Mouse (Mus musculus) CH12F3 (cell line): ENCODE data around the gene Pde4d.

Experiments used
- in situ Hi-C: fragments of 300-500 bp; cut with MboI; formaldehyde crosslinking; loops from 2 replicates; pipeline ENCODE4 v1.14.3; 2020; ENCODE audit warnings: low sequenced_read_pairs

Pde4d gene

DNA sequence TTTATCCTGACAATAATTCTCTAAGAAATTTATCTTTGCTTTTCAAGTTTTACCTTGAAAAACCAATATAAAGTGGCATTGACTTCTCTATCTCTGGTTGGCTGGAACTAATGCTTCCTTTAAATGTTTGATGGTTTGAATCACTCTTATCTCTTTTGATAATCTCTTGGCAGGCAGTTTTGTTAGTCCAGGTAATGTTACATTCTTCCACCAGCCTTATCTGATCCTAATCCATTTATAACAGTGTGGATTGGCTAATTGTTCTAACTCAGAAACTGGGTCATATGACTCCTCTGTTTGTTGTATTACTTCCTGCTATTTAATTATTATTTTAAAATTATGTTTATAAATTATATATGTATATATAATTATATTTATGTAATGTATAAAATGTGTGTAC is 105.2 kb downstream of the Pde4d start:
- in situ Hi-C loops = no loop called here

DNA sequence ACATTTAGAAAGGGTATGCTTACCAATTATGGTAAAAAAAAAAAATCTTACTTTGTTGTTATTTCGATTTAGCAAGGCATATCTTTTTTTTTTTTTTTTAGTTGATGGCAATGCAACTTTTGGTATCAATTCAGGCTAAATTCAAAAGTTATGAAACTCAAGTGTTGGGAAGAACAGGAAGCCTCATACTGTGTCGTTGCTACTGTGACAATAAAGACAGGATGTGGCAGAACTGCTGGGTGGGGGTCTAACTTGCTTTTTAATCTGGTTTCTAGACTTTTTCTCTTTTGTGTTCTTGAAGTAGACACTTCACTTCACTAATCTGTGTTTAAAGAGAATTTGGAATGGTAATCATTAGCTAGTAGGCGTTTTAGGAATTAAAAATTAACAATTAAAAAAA is 147.2 kb downstream of the Pde4d start:
- in situ Hi-C loops = no loop called here

DNA sequence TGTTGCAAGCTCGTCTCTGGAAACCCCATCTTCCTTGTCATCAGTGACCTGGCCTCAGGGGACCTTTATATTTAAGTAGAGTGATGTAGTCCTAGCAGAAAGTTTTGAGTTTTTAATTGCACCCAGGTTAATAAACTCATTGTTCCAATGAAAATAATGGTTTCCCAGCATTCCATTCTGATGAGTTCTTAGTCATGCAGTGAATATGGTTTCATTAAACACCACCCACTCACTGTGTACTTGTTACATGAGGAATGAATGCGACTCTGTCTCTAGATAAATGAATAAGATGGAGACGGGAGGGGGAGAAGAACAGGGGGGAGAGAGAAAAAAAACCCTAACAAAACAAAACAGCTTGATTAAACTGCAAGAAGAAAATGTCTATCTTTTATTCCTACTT is 148.9 kb downstream of the Pde4d start:
- in situ Hi-C loops = no loop called here

DNA sequence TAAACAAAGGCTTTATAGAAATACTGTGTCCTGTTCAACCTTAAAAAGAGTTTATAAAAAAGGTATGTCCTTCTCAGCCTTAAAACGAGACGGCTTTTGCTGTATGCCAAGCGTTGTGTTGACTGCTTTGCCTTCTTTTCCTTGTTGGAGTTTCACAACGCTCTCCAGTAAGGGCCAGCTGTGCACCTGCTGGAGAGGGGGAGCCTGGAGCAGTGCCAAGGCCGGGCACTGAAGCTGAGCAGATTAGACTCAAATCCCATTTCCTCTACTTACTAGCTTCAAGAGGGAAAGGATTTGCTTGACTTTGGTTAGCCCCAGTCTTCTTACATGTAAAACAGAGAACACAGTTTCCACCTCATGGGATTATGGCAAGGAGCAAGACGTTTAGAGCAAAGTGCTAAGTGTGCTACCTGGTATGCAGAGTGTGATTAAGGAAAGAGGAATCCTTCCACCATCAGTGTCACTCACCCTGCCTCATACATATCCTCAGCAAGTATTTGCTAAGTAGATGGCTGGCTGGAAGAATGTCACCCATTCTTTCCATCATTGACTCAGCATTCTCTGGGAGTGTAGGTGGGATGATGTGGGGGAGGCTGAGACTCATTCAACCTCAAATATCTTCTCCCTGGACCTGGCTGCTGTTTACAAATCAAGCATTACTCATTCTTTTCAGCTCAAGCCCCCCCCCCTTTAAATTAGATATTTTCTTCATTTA is 149.6 kb downstream of the Pde4d start:
- in situ Hi-C loops = no loop called here

DNA sequence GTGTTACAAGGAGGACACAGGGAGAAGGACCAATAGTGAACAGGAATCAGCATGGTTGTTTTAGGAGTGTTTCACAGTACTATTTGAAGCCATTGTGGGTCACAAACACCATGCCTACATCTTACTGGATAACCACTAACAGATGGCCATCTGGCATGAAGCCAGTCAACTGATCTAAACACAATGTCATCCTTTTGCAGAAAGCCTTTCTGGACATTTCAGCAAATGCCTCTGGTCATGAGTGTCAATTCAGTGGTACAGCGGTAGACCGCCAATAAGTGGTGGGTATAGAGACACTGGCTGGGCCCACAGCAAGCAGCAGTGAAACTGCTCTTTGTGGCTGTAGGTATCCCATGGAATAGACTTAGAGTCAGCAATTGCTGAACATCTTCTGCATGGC is 151.3 kb downstream of the Pde4d start:
- in situ Hi-C loops = no loop called here

DNA sequence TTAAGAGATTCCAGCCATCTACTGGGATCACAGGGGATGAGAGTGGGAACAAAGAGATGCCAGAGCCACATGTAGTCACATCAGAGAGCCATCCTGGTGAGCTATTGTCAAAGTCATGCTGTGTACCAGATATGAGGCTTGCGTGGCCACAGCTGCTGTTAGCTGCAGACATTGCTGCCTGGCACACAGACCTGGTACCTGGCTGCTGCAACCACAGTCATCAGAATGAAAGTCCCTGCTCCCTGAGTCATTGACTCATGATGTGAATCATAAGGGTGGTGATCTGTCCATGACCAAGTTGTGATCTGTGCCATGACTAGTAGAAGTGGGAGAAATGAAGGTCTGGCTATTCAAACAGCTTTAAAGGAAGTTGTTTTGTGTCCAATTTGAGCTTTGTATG is 153.8 kb downstream of the Pde4d start:
- in situ Hi-C loops = no loop called here

DNA sequence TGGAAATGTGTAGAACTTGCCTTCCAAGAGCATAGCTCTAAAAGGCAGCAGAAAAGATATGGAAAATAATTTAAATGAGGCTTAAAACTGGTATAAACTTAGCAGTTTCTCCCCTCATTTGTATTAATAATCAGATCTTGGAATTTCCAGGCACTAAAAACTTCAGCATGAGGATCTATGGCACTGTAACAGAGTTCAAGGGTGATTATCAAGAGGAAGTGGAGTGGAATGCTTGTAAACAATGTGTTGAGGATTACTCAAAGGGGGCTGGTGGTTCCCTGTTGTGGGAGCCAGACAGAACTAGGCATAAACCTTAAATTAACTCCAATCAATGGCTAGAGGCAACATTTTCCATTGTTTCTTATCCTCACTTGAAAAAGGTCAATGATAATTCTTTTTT is 154.5 kb downstream of the Pde4d start:
- in situ Hi-C loops = no loop called here

DNA sequence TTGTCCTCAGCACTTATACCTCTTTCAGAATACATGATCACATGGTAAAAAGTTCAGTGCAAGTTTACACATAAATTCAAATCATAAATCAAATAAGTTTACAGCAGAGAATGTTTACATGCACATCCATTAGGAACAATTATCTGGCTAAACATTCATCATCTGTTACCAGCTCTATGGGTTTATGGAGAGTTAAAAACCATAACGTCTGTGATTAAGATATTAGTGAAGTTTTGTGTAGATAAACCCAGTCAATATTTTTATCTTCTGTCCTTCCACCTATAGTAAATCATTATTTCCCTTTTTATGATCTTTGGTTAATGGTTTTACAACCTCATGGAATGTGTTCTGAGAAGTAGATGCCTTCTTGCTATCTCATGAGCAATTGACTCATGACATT is 168.5 kb downstream of the Pde4d start:
- in situ Hi-C loops = no loop called here

DNA sequence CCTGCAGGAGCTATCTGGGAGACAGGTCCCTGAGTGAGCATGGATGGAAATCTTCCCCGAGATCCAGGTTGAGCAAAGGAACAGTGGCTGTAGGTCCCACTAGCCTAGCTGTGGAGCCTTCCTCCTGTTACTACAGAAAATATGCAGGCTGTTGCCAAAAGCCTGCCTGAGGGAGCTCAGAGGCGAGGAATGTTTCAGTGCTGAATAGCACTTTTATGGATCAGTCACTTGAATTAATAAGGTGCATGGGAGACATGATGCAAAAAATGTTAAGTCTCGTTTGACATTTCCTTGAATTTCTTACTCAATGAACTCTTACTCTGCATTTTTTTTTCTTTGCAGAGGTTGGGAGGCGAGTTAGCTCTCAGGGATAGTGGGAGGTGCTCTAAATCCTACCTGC is 172.9 kb downstream of the Pde4d start:
- in situ Hi-C loops = no loop called here

DNA sequence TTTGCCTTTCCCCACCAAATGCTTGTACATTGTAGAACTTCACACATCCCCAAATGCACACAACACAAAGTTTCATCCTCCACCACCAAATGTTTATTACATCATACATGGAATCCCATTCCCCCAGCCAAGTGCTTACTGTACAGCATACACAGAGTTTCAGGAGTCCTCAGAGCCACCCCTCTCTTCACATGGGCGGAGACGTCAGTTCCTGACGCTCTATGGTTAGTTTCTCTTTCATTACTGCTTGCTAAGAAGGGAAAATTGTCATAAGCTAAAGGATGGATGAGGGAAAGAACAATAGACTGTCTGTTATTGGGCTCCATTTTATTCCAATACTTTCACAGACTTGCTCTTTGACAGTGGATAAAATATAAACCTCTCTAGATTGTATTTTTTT is 174.2 kb downstream of the Pde4d start:
- in situ Hi-C loops = no loop called here

DNA sequence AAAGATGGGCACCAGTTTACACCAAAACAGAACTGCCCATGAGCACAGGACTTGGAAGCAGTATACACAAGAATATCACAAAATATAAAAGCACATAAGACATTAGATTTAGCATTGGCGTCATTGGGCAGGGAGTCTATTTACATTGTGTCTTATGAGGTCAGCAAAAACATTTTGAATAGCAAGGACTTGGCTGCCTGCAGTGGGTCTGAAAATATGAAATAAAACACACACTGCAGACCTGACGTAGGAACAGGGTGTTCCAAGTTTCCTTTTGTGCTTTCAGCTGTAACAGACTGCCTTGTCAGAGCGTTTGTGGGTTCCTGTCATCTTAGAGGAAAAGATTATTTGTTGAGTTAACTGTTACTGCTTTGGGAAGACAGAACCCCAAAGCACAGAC is 176.4 kb downstream of the Pde4d start:
- in situ Hi-C loops = no loop called here

DNA sequence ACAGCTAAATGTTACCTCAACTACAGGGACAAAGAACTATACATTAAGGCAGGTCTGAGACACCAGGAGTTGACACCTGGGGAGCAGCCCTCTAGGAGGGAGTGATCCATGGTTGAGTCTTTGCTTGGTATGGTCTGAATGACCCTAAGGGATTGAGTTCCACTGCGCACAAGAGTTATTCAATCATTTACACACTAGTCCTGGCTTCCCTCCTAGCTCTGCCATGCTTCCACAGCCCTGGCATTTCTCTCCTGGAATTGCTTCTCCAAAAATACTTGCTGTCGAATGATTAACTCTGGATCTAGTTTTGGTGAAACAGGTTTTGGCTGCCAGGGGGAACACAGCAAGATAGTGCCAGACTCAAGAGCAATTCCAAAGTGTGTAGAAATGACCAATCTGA is 178.8 kb downstream of the Pde4d start:
- in situ Hi-C loops = no loop called here

DNA sequence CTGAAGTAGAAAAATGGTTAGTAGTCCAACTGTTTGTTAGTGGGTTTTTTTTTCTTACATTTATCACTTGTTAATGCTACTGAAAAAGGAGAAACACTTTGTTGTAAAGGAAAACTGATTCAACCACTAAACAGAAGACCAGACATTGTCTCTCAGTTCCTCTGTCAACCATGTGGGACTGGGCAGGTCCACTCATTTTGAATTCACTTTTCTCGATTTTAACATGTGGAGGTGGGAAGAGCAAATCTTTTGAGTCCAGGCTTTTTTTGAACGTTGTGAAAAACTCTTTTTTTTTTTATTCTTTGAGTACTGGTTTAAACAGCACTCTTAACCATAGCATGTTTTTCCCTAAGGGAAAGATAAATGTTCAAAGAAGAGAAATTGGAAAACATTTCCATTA is 180.8 kb downstream of the Pde4d start:
- in situ Hi-C loops = no loop called here

DNA sequence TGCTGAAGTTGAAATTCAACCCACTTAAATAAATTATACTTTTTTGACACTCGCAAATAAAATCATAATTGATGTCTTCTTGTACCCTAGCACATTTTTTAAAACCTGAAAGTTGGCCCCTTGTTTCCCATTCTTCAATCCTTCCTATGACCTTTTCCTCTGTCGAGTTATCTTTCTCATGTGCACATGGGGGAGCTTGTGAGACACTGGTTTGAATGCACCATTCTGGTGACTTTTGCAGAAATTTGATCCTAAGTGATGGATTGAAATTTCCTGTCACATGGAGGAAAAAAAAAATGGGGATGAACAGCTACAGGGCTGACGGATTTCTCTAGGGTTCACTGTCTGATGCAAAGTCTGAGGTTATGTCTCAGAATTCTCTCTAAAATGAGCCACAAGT is 181.5 kb downstream of the Pde4d start:
- in situ Hi-C loops = no loop called here

DNA sequence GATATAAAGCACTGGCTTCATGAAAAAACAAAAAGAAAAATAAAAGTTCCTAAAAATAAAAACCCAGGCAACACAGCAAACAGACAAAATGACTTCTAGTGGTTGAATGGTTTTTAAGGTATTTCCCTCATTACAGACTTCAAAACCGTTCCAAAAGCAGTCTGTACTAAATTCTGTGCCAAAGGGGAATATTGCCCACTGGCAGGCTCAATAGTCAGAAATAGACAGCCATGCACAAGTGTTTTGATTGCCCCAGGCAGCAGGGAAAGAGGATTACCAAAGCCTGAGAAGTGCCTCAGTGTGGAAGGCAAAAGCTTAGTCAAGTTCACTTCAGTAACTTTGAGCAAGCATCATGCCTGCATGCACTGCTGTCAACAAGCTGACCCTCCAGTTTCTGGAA is 186.8 kb downstream of the Pde4d start:
- in situ Hi-C loops = no loop called here

DNA sequence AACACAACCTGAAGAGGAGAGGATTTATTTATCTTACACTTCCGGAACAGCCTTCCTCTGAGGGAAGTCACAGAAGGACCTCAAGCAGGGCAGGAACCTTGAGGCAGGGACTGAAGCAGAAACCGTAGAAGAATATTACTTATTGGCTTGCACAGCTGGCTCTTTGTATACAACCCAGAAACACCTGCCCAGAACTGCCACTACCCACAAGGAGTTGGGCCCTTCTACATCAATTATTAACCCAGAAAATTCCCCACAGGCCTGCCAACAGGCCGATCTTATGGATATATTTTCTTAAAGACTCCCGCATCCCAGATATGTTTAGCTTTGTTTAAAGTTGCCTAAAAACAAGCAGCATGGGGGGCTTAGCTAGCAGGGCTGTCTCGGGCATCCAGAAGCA is 192.5 kb downstream of the Pde4d start:
- in situ Hi-C loops = no loop called here

DNA sequence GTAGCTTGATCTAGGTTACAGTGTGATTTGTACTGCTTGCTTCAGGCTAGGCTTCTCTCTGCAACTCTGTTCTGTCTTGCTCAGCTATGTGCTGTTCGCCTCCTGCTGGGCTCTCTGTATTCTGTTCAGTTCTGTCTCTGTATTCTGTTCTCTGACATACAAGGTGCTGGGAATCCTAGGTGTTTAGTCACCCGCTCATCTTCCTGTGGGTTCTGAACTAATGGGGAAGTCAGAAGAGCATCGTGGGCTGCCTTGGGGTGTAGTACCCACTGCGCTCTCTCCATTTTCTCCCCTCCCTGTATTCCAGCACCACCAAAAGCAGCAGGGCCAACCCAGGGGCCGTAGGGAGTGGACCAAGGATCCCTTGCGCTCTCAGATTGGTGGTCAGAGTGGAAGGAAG is 197.1 kb downstream of the Pde4d start:
- in situ Hi-C loops = no loop called here

DNA sequence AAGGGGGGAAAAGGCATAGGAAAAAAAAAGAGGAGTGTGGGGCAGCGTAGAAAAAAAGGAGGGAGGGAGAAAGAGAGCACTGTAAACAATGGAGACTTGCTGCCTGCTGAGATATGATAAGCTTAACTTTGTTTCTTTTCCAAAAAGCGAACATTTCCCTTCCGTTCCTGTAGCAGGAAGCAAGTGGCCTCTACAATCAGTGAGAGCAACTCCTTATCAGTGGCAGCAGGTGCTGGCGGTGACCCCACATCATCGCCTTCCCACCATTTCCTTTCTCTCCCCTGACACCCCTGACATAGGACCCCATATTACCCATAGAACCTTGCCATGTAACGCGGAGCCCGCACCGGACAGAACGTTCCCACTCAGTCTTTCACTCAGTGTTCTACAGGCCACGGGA is 197.5 kb downstream of the Pde4d start:
- in situ Hi-C loops = no loop called here

DNA sequence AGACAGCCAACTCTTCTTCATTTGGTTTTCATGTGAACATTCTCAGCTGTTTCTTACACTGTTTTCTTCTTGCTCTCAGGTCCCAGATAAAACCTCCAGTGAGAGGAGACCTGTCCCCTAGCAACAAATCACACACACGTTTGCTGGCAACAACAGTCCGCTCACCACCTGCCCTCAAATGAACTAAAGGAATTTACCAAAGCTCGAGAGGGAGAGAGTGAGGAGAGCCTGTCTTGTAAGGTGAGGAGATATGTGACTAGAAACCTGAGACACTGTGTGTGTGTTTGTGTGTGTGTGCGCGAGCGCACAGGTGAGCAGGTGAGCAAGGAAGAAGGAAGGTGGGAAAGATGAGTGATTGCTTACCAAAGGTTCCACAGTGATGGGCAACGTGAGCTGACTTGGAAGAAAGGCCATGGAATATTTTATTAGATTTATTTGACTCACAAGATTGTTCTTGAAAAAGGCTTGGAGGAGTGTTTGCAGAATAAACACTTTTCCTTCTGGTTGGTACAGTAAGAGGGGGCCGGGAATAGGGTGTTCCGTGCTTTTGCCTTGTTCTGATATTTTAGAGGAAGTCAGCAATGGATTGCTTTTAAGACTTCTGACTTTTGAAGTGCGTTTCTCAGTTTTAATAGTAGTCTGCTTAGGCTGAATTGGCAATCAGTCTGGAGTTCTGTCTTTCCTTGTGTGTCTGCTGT is 204.4 kb downstream of the Pde4d start:
- in situ Hi-C loops = no loop called here

DNA sequence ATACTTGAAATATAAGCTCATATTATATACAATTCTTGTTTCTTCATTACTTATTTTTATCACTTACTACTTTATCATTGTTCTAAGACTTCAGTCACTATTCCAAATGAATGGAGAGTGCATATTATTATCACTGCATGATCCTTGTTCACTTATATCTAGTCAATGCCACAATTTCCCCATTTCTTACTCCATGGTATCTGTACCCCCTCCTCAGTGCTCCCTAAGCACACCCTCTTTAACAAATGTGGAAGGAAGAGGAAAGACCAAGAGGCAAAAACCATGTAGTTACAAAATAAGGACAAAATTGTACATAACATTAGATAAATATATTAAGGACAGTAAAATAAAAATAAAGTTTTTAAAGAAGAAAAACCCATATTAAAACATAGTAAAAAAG is 216.8 kb downstream of the Pde4d start:
- in situ Hi-C loops = no loop called here

DNA sequence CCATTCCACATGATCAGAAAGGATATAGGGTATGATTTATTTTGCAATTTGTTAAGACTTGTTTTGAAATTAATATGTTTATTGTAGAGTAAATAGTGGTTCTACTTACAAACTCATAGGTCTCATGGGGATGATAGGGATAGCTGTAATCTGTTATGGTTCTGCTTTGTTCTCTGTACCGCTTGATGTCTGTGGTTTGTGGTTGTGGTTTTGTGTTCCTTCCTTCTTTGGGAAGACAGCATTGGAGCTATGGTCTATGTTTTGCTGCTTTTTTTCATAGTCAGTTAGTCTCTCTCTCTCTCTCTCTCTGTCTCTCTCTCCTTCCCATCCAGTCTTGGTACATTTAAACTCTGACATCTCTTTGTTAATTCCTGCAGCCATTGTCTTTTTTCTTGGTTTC is 217.3 kb downstream of the Pde4d start:
- in situ Hi-C loops = no loop called here

DNA sequence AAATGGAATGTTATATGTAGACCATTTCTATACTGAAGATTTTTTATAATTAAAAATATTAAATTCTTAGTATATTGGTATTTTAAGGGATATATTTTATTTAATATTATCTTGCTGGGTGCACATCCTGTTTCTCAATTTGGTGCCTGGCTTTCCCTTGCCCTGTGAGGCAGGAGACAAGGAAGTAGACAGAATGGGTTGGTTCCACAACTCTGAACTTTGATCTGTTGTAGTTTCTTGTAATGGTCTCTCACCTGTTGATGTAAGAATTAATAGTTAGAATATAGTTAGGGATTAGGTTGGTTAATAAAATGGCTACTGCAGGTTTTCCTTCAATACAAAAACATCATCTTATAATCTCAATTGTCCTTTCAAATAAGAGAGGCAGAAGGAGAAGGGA is 227.3 kb downstream of the Pde4d start:
- in situ Hi-C loops = no loop called here

DNA sequence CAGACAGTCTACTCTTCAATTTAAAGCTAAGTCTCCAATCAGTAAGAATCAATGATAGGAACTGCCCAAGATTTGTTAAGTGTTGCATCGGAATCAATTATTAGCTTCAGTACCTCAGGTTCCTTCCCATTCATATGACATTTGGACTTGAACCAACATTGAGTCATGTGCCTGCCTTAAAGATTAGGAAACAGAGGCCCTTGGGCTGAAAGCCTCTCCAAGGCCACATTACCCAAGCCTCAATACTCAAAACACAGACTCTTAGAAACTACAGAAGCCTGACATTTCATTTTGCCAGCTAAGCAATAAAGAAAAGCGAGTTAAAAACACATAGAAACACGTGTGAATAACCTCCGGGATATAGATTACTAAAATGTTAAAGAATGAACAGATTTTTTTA is 233.3 kb downstream of the Pde4d start:
- in situ Hi-C loops = no loop called here
